Mouse (Mus musculus) kidney, adult 18-20 months (tissue): ENCODE measurements around the gene Tnfsf15.
A peak's percentile ranks its signal among the peaks of the same experiment; 100 is the strongest.

Source experiments
- DNase-seq: peaks from one replicate; pipeline ENCODE4 v3.0.0; 2021

Tnfsf15 gene

GRCm38 (mm10) chr4:63740761-63741160 lies 4.2 kb downstream of the Tnfsf15 start:
- DNase-seq: no peak

DNA sequence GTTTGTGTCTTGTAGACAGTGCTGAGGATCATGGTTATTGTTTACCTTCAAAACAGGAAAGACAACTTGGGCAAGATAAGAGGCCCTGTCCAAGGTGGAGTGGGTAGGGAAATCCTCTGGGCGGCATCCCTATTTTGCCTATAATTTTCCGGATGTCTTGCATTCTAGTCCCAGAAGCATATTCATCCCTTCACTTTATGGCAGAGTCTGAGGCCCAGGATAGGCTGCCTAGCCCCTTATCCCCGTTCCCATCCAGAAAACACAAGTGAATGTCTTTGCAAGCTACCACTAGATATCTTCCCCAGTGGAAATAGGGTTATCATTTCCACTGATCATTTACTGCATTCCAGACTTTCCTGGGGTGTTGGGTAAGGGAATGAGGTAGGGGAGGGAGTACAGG lies 4.9 kb downstream of the Tnfsf15 start:
- DNase-seq: no peak

GRCm38 (mm10) chr4:63739524-63739923 lies 5.4 kb downstream of the Tnfsf15 start:
- DNase-seq: peak; percentile 51

DNA sequence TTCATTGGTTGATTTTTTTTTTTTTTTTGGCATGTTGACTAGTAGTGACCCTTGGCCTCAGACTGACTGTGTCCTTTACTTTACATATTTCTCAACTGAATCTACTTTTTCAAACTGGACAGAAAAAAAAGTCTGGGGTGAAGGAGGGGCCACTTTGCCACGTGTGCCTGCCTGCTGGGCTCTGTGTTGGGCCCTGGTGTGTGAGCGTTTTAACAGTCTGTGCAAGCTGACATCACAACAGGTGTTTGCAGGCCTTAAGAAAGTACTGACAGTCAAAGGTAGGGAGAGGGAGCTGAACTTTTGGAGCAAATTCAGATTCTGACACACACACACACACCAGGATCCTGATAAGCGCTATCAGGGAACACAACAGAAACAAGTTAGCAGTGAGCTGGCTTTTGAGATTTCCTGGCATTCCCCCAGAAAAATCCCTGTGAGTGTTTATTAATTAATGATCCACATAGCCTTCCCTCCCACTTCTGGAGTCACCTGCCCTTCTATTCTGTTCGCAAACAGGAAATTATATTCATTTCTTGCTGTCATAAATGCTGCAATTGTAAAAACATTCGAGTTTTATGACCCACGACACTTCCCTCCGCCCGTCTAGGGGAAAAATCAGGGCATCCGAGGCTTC lies 6.4 kb downstream of the Tnfsf15 start:
- peak; percentile 21 for DNase-seq

DNA sequence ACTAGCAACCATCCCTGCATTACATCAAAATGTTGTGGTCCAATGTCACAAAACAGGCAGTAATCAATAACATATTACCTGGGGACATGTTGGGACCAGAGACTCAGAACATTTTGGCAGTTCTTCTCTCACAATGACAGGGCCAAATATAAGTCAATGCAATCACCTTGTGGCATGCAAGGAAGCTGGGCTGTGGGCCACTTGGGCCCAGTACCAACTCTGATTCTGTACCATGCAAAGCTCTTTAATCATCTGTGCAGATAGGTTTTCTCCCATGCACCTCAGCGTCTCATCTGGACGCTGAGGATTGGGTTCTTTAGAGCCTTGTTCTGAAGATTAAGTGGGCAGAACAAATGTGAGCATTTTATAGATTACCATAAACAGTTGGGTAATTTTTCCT lies 13.6 kb downstream of the Tnfsf15 start:
- no peak for DNase-seq

DNA sequence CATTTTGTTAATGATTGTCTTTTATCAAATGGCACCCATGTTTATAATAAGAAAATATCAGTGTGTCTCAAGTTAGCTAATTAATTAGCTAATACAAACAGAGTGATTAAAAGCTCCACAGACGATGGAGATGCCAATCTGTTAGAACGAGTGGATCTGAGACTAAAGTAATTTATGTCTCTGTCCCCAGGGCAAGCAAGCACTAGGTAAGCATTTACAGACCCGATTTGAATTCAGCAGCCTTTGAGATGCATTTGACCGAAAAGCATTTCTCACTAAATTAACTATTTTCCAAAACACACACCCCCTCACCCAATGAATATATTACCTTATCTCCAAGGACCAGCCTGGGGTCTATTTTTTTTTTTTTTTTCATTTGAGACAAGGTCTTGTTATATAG lies 18.2 kb downstream of the Tnfsf15 start:
- no peak for DNase-seq

- peak; percentile 18 for DNase-seq
These were observed 18.9 kb downstream of the Tnfsf15 start for GRCm38 (mm10) chr4:63725981-63726380.

DNA sequence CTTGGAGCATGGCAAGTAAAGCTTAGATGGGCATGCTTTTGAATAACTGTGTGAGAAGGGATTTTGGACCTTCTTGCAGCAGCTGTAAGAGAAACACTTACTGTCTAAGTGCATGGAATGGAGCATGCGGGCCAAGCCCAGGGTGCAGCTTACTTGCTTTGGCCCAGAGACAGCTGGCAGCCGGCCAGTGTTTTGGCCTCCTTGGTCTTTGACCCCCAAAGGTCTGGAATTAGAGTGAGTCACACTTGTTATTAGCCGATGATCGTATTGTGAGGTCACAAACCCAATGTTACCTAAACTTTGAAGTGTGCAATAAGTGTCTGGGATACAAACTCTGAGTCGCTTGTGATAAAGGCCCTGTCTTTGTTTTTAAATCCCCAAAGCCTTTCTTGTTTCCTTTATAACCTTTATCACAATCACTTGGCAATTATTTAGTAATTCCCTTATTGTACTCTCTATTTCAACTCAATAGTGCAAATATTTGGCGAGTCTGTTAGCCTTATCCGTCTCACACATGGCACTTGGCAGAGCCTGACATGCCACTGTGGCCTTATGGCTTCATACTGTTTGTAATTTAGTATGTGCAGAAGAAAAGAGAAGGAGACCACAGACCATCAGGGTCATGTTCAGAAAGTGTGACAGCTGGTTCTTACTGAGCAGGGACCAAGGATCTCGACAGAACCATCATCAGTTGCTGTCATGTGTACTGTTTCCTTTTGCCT lies 26.8 kb downstream of the Tnfsf15 start:
- peak; percentile 85 for DNase-seq

DNA sequence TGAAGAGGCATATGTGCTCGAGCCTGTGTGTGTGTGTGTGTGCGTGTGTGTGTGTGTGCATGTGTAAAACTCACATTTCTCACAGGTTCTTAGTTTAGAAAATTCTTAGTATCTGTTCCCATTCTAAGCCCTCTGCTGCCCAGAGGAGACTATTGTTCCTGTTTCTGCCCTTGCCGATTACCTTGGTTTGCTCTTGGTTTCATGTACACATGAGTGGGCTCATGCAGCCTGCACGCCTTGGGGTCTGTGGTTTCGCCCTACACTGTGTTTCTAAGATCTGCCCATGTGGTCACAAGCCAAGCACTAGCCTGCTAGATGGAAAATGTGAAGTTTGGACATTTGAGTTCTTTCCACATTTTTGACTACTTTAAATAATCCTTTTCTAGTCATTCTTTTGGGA lies 33.0 kb downstream of the Tnfsf15 start:
- no peak for DNase-seq

GRCm38 (mm10) chr4:63710431-63711220 lies 34.3 kb downstream of the Tnfsf15 start:
- DNase-seq: no peak

GRCm38 (mm10) chr4:63706279-63706971 lies 38.5 kb downstream of the Tnfsf15 start:
- DNase-seq: no peak

DNA sequence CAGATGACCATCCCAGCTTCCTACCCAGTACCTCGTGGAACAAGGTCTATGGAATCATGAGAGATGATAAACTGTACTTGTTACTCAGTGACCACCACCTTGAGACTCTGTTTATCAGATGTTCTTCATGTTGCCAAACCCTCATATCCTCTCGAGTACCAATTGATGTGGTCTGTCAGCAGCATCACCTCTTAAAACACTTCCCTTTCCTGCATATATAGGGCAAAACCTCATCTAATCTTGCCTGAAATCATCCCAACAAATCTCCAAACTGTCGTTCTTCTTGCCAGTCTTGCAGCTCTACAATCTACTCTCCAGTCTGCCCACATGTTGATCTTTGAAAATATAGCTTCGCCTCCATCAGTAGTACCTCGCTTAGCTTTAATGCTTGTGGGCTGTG lies 40.7 kb downstream of the Tnfsf15 start:
- DNase-seq: no peak

DNA sequence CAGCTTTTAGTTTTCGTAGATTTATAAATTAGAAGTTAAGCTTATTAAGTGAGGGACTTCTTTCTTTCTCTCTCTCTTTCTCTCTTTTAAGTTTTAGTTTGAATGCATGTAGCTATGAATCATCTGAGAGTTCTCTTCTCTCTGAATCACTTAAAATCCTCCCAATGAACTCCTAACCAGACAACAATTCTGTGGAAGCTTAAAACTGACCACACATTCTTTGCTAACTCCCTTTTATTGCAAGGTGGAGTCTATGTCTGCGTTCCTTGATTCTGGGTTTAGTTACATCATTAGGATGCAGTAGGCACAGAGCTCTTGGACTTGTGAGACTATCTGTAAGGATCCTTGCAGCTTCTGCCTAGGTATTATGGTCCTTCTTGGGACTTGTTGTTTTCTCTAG lies 41.2 kb downstream of the Tnfsf15 start:
- DNase-seq: no peak

DNA sequence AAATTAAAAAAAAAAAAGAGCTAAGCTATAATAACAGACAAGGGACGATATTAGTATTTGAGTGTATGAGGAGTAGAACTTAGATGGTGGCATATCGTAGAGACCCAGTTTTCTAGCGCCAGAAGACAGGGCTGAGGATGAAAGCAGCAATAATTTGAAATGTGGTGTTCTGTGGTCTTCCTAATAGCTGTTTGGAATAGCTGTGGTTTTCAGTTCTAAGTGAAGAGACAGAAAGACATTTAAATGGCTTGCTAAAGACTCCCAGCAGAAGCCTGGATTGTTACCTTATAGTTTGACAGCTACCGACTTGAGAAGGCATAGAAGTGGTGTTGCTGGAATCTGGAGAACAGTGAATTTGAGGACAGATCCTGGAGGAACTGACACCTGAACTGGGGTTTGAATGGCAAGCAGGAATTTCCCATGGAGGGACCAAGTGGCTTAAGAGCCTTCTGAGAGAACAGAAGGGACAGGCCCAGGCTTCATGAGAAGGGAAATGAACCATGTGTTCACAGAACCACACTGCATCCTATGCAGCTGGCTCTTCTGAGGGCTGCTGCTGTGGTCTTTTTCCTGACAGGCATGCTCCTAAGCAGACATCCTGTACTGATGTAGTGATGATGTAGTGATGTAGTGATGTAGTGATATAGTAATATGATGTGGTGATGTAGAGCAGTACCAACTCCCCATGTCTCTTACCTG lies 42.8 kb downstream of the Tnfsf15 start:
- no peak for DNase-seq

DNA sequence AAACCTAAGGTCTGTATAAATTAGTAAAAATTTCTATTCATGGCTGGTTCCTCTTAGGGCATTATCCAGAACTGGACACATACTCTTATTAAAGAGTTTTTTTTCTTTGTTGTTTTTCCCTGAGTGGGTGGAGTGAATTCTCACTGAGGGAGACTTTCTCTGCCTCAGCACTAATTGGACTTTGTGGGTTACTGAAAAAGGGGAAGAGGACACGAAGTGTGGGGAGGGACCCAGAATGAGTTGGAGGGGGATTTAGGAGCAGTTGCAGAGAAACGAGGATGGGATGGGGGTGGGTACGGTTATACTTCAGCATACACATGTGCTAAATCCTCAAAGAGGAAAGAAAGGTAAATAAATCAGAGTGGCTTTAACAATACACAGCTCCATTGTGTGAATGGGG lies 45.2 kb downstream of the Tnfsf15 start:
- no peak for DNase-seq

- no peak for DNase-seq
These were observed 48.0 kb downstream of the Tnfsf15 start for GRCm38 (mm10) chr4:63696921-63697320.

DNA sequence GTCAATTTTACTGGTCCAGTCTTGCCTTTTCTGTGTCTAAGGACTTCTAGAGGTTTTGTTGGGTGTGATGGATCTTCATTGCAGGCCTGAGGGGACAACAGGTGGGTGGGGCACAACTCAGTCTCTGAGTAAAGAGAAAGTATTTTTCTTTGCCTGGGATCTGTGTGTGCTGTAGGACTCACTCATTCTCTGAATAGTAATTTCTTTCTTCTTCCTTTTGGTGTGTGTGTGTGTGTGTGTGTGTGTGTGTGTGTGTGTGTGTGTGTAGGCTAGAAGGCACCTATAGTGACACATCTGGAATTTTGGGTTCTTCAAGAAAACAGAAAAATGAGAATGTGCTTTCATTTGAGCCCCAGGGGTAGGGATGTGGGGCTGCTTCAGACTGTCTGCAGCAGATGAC lies 52.6 kb downstream of the Tnfsf15 start:
- no peak for DNase-seq

DNA sequence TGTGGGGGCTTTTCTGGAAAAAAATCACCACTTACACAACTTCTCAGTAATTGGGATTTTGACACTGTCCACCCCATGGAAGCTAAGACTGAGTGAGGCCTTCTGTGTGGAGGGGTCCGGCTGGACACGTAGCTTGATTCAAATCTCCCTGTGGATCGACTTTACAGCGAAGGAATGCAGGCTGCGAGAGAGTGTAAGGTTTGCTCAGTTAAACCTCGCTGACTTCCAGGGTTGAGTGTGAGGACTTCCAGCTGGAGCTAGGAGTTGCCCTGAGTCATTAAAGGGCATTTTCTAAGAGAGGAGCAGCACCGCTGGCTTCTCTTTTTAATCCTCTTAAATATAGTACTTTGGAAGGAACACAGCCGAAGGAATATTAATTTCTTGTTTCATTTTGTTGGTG lies 57.5 kb downstream of the Tnfsf15 start:
- DNase-seq: no peak

DNA sequence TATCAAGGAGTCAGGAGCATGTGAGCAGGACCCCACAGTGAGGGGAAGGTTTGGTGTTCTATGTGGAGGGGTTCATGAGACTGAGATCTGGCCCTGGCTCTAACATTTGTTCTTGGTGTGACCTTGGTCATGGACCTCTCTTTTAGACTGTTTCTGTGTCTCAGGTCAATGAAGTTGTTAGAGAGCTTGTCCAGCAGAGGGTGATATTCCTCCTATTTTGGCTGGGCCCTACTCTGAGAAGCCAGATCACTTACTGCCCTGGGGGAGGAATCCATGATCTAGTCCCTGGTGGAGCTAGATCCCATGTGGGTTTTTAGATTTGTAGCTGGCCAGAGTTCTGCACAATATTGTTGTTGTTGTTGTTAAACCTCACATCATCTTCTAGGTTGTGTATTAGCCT lies 58.8 kb downstream of the Tnfsf15 start:
- peak; percentile 53 for DNase-seq

GRCm38 (mm10) chr4:63685253-63685525 lies 59.7 kb downstream of the Tnfsf15 start:
- DNase-seq: no peak

GRCm38 (mm10) chr4:63684412-63685252 lies 60.3 kb downstream of the Tnfsf15 start:
- no peak for DNase-seq

- DNase-seq: no peak
These were observed 61.2 kb downstream of the Tnfsf15 start for GRCm38 (mm10) chr4:63683716-63684115.
